Mouse (Mus musculus): ENCODE results near the gene Uhrf1. TPM values are rescaled to one million over a fixed set of nuclear protein-coding genes. Genes with fewer than 3 reads are reported as not detected.

Uhrf1 gene
- total RNA-seq, 1 experiment from 2014 or later, result 147 TPM

- peak; percentile 75 for ATAC-seq (replicated peaks in 1 of 2; ENCODE audit: insufficient read depth in 1 of 2, low FRiP score in 2 of 2, low TSS enrichment in 1 of 2, low read depth in 1 of 2, poor library complexity in 2 of 2, severe bottlenecking in 2 of 2)
Measured at GRCm38 (mm10) chr17:56290388-56291170, 12.5 kb upstream of the Uhrf1 start.

GRCm38 (mm10) chr17:56291171-56291511 lies 12.0 kb upstream of the Uhrf1 start:
- peak; percentile 77 to 78 for ATAC-seq (replicated peaks in 1 of 2; ENCODE audit: insufficient read depth in 1 of 2, low FRiP score in 2 of 2, low TSS enrichment in 1 of 2, low read depth in 1 of 2, poor library complexity in 2 of 2, severe bottlenecking in 2 of 2)

GRCm38 (mm10) chr17:56291826-56292475 lies 11.2 kb upstream of the Uhrf1 start:
- ATAC-seq (replicated peaks in 1 of 2; ENCODE audit: insufficient read depth in 1 of 2, low FRiP score in 2 of 2, low TSS enrichment in 1 of 2, low read depth in 1 of 2, poor library complexity in 2 of 2, severe bottlenecking in 2 of 2), result no peak

- ATAC-seq (replicated peaks in 1 of 2; ENCODE audit: insufficient read depth in 1 of 2, low FRiP score in 2 of 2, low TSS enrichment in 1 of 2, low read depth in 1 of 2, poor library complexity in 2 of 2, severe bottlenecking in 2 of 2), result no peak
Measured at GRCm38 (mm10) chr17:56292531-56293222, 10.4 kb upstream of the Uhrf1 start, which contains the start of gene Plin3. Gene Plin3 (minus strand): TSS chr17:56292873.

- no peak for ATAC-seq (replicated peaks in 1 of 2; ENCODE audit: insufficient read depth in 1 of 2, low FRiP score in 2 of 2, low TSS enrichment in 1 of 2, low read depth in 1 of 2, poor library complexity in 2 of 2, severe bottlenecking in 2 of 2)
Measured at GRCm38 (mm10) chr17:56293291-56293690, 9.8 kb upstream of the Uhrf1 start.

- ATAC-seq (replicated peaks in 1 of 2; ENCODE audit: insufficient read depth in 1 of 2, low FRiP score in 2 of 2, low TSS enrichment in 1 of 2, low read depth in 1 of 2, poor library complexity in 2 of 2, severe bottlenecking in 2 of 2), result no peak
Measured at GRCm38 (mm10) chr17:56294241-56294640, 8.9 kb upstream of the Uhrf1 start.

GRCm38 (mm10) chr17:56296201-56296600 lies 6.9 kb upstream of the Uhrf1 start:
- no peak for ATAC-seq (replicated peaks in 1 of 2; ENCODE audit: insufficient read depth in 1 of 2, low FRiP score in 2 of 2, low TSS enrichment in 1 of 2, low read depth in 1 of 2, poor library complexity in 2 of 2, severe bottlenecking in 2 of 2)

- ATAC-seq (replicated peaks in 1 of 2; ENCODE audit: insufficient read depth in 1 of 2, low FRiP score in 2 of 2, low TSS enrichment in 1 of 2, low read depth in 1 of 2, poor library complexity in 2 of 2, severe bottlenecking in 2 of 2), result no peak
Measured at GRCm38 (mm10) chr17:56298238-56298637, 4.9 kb upstream of the Uhrf1 start.

GRCm38 (mm10) chr17:56300186-56300585 lies 2.9 kb upstream of the Uhrf1 start, which contains the start of gene Arrdc5:
Gene Arrdc5 (minus strand): TSS chr17:56300286.
- ATAC-seq (replicated peaks in 1 of 2; ENCODE audit: insufficient read depth in 1 of 2, low FRiP score in 2 of 2, low TSS enrichment in 1 of 2, low read depth in 1 of 2, poor library complexity in 2 of 2, severe bottlenecking in 2 of 2), result no peak

- ATAC-seq (replicated peaks in 1 of 2; ENCODE audit: insufficient read depth in 1 of 2, low FRiP score in 2 of 2, low TSS enrichment in 1 of 2, low read depth in 1 of 2, poor library complexity in 2 of 2, severe bottlenecking in 2 of 2), result no peak
Measured at GRCm38 (mm10) chr17:56302363-56302996, 641 bp upstream of the Uhrf1 start.

GRCm38 (mm10) chr17:56303847-56304586 lies 896 bp downstream of the Uhrf1 start:
- ATAC-seq (replicated peaks in 1 of 2; ENCODE audit: insufficient read depth in 1 of 2, low FRiP score in 2 of 2, low TSS enrichment in 1 of 2, low read depth in 1 of 2, poor library complexity in 2 of 2, severe bottlenecking in 2 of 2), result peak; percentile 89 to 93

GRCm38 (mm10) chr17:56304718-56305117 lies 1.6 kb downstream of the Uhrf1 start:
- no peak for ATAC-seq (replicated peaks in 1 of 2; ENCODE audit: insufficient read depth in 1 of 2, low FRiP score in 2 of 2, low TSS enrichment in 1 of 2, low read depth in 1 of 2, poor library complexity in 2 of 2, severe bottlenecking in 2 of 2)

- ATAC-seq (replicated peaks in 1 of 2; ENCODE audit: insufficient read depth in 1 of 2, low FRiP score in 2 of 2, low TSS enrichment in 1 of 2, low read depth in 1 of 2, poor library complexity in 2 of 2, severe bottlenecking in 2 of 2), result no peak
Measured at GRCm38 (mm10) chr17:56305156-56305555, 2.0 kb downstream of the Uhrf1 start.

GRCm38 (mm10) chr17:56305826-56306225 lies 2.7 kb downstream of the Uhrf1 start:
- no peak for ATAC-seq (replicated peaks in 1 of 2; ENCODE audit: insufficient read depth in 1 of 2, low FRiP score in 2 of 2, low TSS enrichment in 1 of 2, low read depth in 1 of 2, poor library complexity in 2 of 2, severe bottlenecking in 2 of 2)

- ATAC-seq (replicated peaks in 1 of 2; ENCODE audit: insufficient read depth in 1 of 2, low FRiP score in 2 of 2, low TSS enrichment in 1 of 2, low read depth in 1 of 2, poor library complexity in 2 of 2, severe bottlenecking in 2 of 2), result no peak
Measured at GRCm38 (mm10) chr17:56308088-56308487, 5.0 kb downstream of the Uhrf1 start.

- ATAC-seq (replicated peaks in 1 of 2; ENCODE audit: insufficient read depth in 1 of 2, low FRiP score in 2 of 2, low TSS enrichment in 1 of 2, low read depth in 1 of 2, poor library complexity in 2 of 2, severe bottlenecking in 2 of 2), result no peak
Measured at GRCm38 (mm10) chr17:56309191-56309945, 6.2 kb downstream of the Uhrf1 start.
